Mouse (Mus musculus) T-helper 17 cell (primary cell): ENCODE measurements around the gene Galnt16.

Source experiments
- in situ Hi-C, 2 experiments: fragments of 300-600 bp; cut with MboI, MseI; formaldehyde crosslinking; loops; 1 replicate in 1 of 2; 2 replicates in 1 of 2; pipeline ENCODE4 v1.15.1; 2025; ENCODE audit warnings: high pct_unique_total_duplicates in 2 of 2

Galnt16 gene

DNA sequence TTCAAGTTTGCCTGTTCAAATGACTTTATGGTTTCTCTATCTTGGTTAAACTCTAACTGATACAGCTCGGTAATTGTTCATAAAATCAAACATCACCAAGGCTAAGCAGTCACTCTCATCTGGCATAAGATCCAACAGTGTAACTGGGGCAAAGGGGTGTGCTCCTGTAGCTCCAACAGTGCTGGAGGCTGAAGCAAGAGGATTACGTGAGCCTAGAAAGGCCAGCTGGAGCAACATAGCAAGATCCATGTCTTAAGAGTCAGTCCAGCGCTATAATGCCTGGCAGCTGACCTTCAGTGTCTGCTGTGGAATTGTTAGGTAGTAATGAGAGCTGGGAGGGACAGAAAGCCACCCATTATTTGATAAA lies 136.6 kb downstream of the Galnt16 start:
- in situ Hi-C loops, result no loop called here

DNA sequence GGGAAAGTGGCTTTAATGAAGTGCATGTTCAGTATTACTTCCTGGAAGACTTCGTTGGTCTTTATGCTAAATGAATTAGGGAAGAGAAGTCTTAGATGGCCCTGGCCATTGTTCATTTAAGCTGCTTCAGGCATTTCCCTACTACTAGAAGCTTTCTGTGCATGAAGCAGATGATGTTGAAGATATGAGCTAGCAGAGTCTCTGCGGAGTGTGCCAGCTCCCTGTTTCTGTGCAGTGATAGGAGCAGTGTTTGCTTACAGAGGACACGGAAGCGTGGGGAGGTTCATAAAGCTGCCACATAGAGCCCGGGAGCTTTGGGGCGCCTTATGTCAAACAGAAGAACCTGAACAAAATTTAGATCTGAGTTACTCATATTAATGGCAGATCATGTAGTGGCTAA lies 140.6 kb downstream of the Galnt16 start:
- in situ Hi-C loops, result no loop called here

DNA sequence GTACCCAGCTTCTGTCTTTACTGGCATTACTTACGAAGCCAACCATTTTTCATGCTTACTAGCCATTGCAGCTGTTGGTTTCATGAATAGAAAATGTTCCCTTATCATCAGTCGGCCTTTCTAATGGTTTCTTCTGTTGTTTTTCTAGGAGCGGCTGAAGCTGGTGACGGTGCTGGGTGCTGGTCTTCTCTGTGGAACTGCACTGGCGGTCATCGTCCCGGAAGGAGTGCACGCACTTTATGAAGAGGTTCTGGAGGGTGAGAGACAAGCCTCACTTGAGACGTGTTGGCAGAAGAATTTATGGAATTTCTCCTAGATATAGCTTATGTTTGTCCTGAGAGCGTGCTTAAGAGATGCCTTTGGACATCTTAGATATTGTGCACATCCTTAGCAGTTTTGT lies 144.2 kb downstream of the Galnt16 start:
- in situ Hi-C loops, result no loop called here

DNA sequence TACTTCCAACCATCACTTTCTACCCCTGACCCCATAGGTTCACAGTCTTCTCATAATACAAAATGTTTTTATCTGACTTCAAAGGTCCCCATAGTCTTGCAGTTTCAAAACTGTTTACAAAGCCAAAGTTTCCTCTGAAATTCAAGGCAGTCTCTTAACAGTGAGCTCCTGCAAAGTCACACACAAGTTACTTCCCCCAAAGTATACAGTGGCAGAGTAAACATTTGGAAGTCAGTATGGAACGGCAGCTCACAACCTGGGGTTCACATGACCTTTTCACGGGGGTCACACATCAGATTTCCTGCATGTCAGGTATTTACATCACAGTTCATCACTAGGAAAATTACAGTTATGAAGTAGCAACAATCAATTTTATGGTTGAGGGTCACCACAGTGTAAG lies 145.9 kb downstream of the Galnt16 start:
- in situ Hi-C loops, result no loop called here

DNA sequence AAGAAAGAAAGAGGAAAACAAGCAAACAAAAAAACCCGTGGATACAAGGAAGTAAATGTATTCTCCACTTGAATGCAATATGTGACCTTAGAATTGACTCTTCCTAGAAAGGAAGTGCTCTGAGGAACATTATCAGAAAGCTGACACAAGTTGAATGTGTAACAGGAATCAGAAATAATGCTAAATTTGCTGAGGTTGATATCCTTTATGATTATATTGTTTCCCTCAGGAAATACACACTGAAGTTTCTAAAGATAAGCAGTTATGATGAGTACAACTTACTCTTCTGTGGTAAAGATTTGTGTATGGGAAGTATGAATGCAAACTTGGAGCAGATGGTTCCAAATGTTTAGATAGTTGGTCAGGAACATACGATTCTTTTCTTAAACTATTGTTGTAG lies 150.3 kb downstream of the Galnt16 start:
- in situ Hi-C loops, result no loop called here

DNA sequence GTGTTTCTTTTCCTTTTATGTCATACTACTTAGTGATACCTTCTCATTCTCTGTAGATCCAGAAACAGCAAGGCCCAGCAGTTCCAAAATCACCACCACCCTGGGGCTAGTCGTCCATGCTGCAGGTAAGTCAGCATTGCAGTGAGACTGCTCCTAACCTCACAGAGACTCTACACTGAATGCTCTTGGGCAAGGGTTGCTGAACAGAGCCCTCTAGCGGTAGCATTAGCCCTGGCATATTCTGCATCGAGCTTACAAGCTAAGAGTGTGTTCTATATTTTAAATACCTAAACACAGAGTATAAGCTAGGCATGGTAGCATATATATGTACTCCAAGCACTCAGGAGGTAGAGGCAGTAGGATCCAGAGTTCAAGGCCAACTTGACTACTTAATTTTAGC lies 155.1 kb downstream of the Galnt16 start:
- in situ Hi-C loops, result no loop called here
